Mouse (Mus musculus): Measurements from ENCODE around the gene Dab2ip. TPM values are rescaled to one million over a fixed set of nuclear protein-coding genes. Genes with fewer than 3 reads are reported as not detected.

Dab2ip gene
- polyA plus RNA-seq, 1 experiment from 2014 or later = 66.6 TPM

GRCm38 (mm10) chr2:35696542-35697391, 138.7 kb downstream of the Dab2ip start:
- no peak overlapping the region for H3K4me2 ChIP-seq (replicated peaks)
- H3K9ac ChIP-seq (replicated peaks) = no peak overlapping the region
- WGBS = 32% methylated on average over 3 of the region's 3 CpGs
- H3K27me3 ChIP-seq = no peaks in the 10 kb centered on the region
- H3K4me3 ChIP-seq = no peak overlapping the region
- no peak for ATAC-seq (replicated peaks)
- peaks cover 58% of the 10 kb centered on the region for H3K4me1 ChIP-seq
- H3K27ac ChIP-seq (replicated peaks) = peak overlapping the region; percentile 25; the same call in 1 of the 2 replicates
- H3K9me3 ChIP-seq = no peaks in the 10 kb centered on the region
- H3K36me3 ChIP-seq = no peaks in the 10 kb centered on the region

DNA sequence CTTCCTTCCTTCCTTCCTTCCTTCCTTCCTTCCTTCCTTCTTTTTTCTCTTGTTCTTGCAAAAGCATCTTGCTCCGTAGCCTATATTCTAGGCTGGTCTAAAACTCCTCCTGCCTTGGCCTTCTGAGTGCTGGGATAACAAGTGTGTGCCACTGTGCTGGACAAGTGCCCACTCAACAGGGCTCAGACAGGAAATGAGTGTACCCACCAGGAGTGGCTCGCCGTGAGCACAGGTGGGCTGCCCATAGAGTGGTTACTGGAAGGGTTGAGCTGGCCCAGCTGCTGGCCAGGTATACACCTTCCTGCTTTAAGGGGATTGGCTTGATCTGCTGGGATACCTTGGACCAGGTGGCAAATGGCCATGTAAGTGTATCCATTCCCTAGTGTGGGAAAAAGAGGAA, 139.7 kb downstream of the Dab2ip start:
- Histone ChIP-seq H3K36me3 (no peaks in the 10 kb centered on the region), H3K9ac (replicated peaks) (no peak overlapping the region), H3K27ac (replicated peaks) (no peak overlapping the region), H3K4me2 (replicated peaks) (no peak overlapping the region), H3K4me1 (peaks cover 53% of the 10 kb centered on the region), H3K9me3 (no peaks in the 10 kb centered on the region), H3K27me3 (no peaks in the 10 kb centered on the region), H3K4me3 (no peak overlapping the region)
- WGBS = 98% methylated on average over 3 of the region's 3 CpGs
- ATAC-seq (replicated peaks) = no peak

DNA sequence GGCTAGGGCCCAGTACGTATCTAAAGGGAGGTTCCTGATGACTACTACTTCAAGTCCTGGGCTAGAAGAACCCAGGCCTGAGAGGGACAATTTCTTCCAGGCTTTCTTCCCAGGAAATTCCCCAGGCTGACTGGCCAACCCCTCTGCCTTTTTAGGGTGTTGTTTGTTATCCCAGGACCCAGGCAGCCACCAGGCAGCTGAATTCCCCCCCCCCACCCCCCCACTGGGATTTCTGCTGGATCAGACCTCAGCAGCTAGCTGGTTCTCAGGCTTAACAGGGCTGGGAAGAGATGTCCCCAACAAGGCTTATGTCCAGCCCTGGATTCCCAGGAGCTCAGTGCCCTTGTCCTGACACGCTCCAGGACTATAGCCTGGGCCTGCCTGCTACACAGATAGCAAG, 142.9 kb downstream of the Dab2ip start:
- no peak overlapping the region for H3K4me3 ChIP-seq
- no peaks in the 10 kb centered on the region for H3K27me3 ChIP-seq
- H3K9me3 ChIP-seq = no peaks in the 10 kb centered on the region
- H3K4me1 ChIP-seq = peaks cover 37% of the 10 kb centered on the region
- WGBS = 91% methylated on average over 2 of the region's 2 CpGs
- no peak overlapping the region for H3K9ac ChIP-seq (replicated peaks)
- H3K36me3 ChIP-seq = no peaks in the 10 kb centered on the region
- H3K4me2 ChIP-seq (replicated peaks) = no peak overlapping the region
- no peak for ATAC-seq (replicated peaks)
- H3K27ac ChIP-seq (replicated peaks) = no peak overlapping the region

GRCm38 (mm10) chr2:35702001-35702400, 143.9 kb downstream of the Dab2ip start:
- Histone ChIP-seq H3K36me3 (no peaks in the 10 kb centered on the region), H3K4me2 (replicated peaks) (no peak overlapping the region), H3K4me3 (no peak overlapping the region), H3K9ac (replicated peaks) (no peak overlapping the region), H3K4me1 (peaks cover 27% of the 10 kb centered on the region), H3K27me3 (no peaks in the 10 kb centered on the region), H3K27ac (replicated peaks) (no peak overlapping the region), H3K9me3 (no peaks in the 10 kb centered on the region)
- WGBS = 93% methylated on average over 7 of the region's 7 CpGs
- ATAC-seq (replicated peaks) = no peak

DNA sequence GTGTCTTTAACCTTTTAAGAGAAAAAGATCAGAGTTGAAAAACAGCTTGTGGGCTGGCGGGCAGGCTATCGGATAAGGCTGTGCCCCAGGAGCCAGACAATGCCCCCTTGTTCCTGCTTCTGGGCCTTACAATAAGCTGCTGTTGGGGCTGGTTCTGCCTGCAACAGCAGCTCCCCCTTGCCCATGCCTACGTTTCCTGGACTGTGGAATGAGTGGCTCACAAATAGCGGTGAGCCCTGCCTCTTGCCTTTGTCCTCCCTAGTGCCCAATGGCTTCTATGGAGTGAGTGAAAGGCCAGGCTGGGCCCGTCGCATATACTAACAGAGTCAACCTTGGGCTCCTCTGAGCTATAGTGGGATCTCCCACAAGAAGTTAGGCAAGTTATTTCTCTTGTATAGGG, 144.5 kb downstream of the Dab2ip start:
- H3K4me3 ChIP-seq = no peak overlapping the region
- H3K9me3 ChIP-seq = no peaks in the 10 kb centered on the region
- no peaks in the 10 kb centered on the region for H3K27me3 ChIP-seq
- ATAC-seq (replicated peaks) = no peak
- H3K4me2 ChIP-seq (replicated peaks) = no peak overlapping the region
- H3K36me3 ChIP-seq = no peaks in the 10 kb centered on the region
- peaks cover 24% of the 10 kb centered on the region for H3K4me1 ChIP-seq
- H3K27ac ChIP-seq (replicated peaks) = peak overlapping the region; percentile 28; the same call in 1 of the 2 replicates
- no peak overlapping the region for H3K9ac ChIP-seq (replicated peaks)
- WGBS = 32% methylated on average over 6 of the region's 6 CpGs

DNA sequence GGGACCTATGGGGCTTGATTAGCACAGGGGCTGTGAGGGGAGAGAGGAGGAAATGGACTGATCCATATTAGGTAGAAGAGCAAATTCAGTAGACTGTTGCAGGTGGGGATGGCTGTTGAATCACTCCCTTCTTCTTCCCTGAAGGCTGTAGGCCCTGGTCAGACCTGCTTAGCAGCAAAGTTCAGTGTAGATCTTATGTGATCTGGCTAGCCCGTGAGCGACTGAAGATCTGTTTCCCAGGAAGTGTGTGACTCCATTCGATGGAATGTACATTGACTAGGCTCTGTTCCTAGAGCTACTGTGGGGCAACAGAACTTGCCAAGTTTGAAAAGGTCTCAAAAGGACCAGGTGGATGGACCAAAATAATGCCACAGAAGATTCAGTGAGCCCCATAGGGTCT, 145.2 kb downstream of the Dab2ip start:
- no peak for ATAC-seq (replicated peaks)
- Histone ChIP-seq H3K9me3 (no peaks in the 10 kb centered on the region), H3K36me3 (0 out of 2 replicates have a peak, but pooled peaks cover 3% of the 10 kb centered on the region), H3K9ac (replicated peaks) (no peak overlapping the region), H3K4me3 (no peak overlapping the region), H3K4me2 (replicated peaks) (no peak overlapping the region), H3K27me3 (no peaks in the 10 kb centered on the region), H3K27ac (replicated peaks) (no peak overlapping the region), H3K4me1 (peaks cover 24% of the 10 kb centered on the region)
- 92% methylated on average over 3 of the region's 3 CpGs for WGBS

DNA sequence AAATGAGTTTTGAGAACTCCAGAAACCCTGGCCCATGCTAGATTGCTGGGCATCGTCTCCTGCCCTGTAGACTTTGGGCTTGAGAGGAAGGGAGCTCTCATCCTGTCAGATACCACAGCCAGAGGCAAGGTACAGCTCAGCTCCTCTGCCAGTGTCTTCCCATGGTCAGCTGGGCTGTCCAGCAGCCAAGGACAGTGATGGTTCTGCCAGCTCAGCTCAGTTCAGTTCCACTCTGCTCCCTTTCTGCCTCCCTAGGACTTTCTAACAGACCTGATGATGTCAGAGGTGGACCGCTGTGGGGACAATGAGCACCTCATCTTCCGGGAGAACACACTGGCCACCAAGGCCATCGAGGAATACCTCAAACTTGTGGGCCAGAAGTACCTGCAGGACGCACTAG, 154.5 kb downstream of the Dab2ip start:
- H3K27ac ChIP-seq (replicated peaks) = no peak overlapping the region
- H3K4me3 ChIP-seq = no peak overlapping the region
- no peak overlapping the region for H3K4me2 ChIP-seq (replicated peaks)
- peaks cover 71% of the 10 kb centered on the region for H3K36me3 ChIP-seq
- H3K9ac ChIP-seq (replicated peaks) = no peak overlapping the region
- H3K4me1 ChIP-seq = no peaks in the 10 kb centered on the region
- ATAC-seq (replicated peaks) = no peak
- WGBS = 96% methylated on average over 5 of the region's 5 CpGs
- no peaks in the 10 kb centered on the region for H3K9me3 ChIP-seq
- H3K27me3 ChIP-seq = no peaks in the 10 kb centered on the region

GRCm38 (mm10) chr2:35713460-35713859, 155.4 kb downstream of the Dab2ip start:
- no peaks in the 10 kb centered on the region for H3K27me3 ChIP-seq
- no peaks in the 10 kb centered on the region for H3K9me3 ChIP-seq
- H3K4me3 ChIP-seq = no peak overlapping the region
- no peaks in the 10 kb centered on the region for H3K4me1 ChIP-seq
- 85% methylated on average over 7 of the region's 7 CpGs for WGBS
- no peak for ATAC-seq (replicated peaks)
- no peak overlapping the region for H3K4me2 ChIP-seq (replicated peaks)
- H3K36me3 ChIP-seq = peaks cover 75% of the 10 kb centered on the region
- H3K27ac ChIP-seq (replicated peaks) = no peak overlapping the region
- no peak overlapping the region for H3K9ac ChIP-seq (replicated peaks)

- no peak overlapping the region for H3K4me3 ChIP-seq
- no peak overlapping the region for H3K4me2 ChIP-seq (replicated peaks)
- no peak overlapping the region for H3K9ac ChIP-seq (replicated peaks)
- no peaks in the 10 kb centered on the region for H3K9me3 ChIP-seq
- ATAC-seq (replicated peaks) = 0 out of 2 replicates have a peak, but pooled peaks have one; percentile 26
- no peaks in the 10 kb centered on the region for H3K4me1 ChIP-seq
- H3K36me3 ChIP-seq = peaks cover 77% of the 10 kb centered on the region
- no peak overlapping the region for H3K27ac ChIP-seq (replicated peaks)
- H3K27me3 ChIP-seq = no peaks in the 10 kb centered on the region
- 35% methylated on average over 8 of the region's 8 CpGs for WGBS
Measured at GRCm38 (mm10) chr2:35714742-35715167, 156.7 kb downstream of the Dab2ip start.

DNA sequence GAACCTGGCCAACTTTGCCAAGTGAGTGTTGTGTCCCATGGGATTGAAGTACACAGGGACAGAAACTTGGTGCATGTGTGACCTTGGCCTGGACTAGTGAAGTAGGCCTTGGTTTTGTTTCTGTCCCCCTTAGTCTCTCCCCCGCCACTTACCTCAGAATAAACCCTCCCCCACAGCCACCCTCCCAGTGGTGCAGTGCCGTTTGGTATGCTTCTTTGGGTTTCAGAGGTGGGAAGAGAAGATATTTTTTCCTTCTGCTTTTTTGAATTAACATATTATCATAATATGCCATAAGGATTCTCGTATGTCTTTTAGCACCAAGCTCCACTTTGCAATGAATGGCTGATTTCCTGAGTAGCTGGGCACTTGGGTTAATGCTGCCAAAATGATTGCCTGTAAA, 157.4 kb downstream of the Dab2ip start:
- Histone ChIP-seq H3K9me3 (no peaks in the 10 kb centered on the region), H3K27me3 (no peaks in the 10 kb centered on the region), H3K4me2 (replicated peaks) (no peak overlapping the region), H3K4me3 (no peak overlapping the region), H3K27ac (replicated peaks) (no peak overlapping the region), H3K36me3 (peaks cover 77% of the 10 kb centered on the region), H3K4me1 (no peaks in the 10 kb centered on the region), H3K9ac (replicated peaks) (no peak overlapping the region)
- ATAC-seq (replicated peaks) = no peak
- WGBS = 79% methylated on average over 3 of the region's 3 CpGs

GRCm38 (mm10) chr2:35716175-35716574, 158.1 kb downstream of the Dab2ip start:
- Histone ChIP-seq H3K27me3 (no peaks in the 10 kb centered on the region), H3K4me1 (no peaks in the 10 kb centered on the region), H3K9me3 (no peaks in the 10 kb centered on the region), H3K36me3 (peaks cover 77% of the 10 kb centered on the region), H3K4me2 (replicated peaks) (no peak overlapping the region), H3K4me3 (no peak overlapping the region), H3K27ac (replicated peaks) (no peak overlapping the region), H3K9ac (replicated peaks) (no peak overlapping the region)
- 92% methylated on average over 1 of the region's 1 CpGs for WGBS
- ATAC-seq (replicated peaks) = no peak

DNA sequence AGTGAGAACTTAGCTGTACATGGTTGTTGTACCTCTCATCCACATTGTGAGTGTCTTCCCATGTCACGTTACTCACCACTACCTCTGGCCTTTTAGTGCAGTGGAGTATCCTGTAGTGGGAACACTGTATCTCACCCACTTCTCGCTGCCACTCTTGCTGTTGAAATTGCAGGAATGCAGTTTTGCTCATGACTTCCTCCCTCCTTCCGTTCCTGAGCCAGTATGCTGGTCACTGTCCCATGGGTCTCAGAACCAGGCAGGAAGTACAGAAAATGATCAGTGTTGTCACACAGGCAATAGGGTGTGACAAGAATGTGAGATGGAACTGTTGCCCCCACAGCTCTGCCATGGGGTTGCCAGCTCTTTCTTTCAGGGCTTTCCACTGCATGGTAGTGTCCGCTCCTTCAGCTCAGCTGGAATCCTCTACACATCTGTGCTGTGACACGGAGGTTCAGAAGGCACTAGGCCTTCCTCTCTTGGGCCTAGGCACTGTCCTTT, 160.0 kb downstream of the Dab2ip start:
- no peak for ATAC-seq (replicated peaks)
- Histone ChIP-seq H3K9me3 (no peaks in the 10 kb centered on the region), H3K9ac (replicated peaks) (no peak overlapping the region), H3K36me3 (peaks cover 78% of the 10 kb centered on the region), H3K4me3 (no peak overlapping the region), H3K27ac (replicated peaks) (no peak overlapping the region), H3K4me1 (0 out of 2 replicates have a peak, but pooled peaks cover 3% of the 10 kb centered on the region), H3K27me3 (no peaks in the 10 kb centered on the region), H3K4me2 (replicated peaks) (no peak overlapping the region)
- WGBS = 94% methylated on average over 5 of the region's 5 CpGs

All from forebrain, embryonic 15.5 days (tissue).